Mouse (Mus musculus) leukemia stem cell, adult 10-12 weeks (primary cell): Measurements from ENCODE around the gene Phpt1. TPM values are rescaled to one million over a fixed set of nuclear protein-coding genes. Genes with fewer than 3 reads are reported as not detected.

Source experiments
- polyA plus RNA-seq: library from polyadenylated mRNA; stranded (reverse); fragments of >175 nt; gene quantifications from 2 replicates; pipeline ENCODE4 v1.2.3, GENCODE M21; 2012; ENCODE audit warnings: low replicate concordance

The Phpt1 gene
- 1.0 and 2.6 TPM in 2 replicates for polyA plus RNA-seq

GRCm38 (mm10) chr2:25574579-25575431, at the start of gene Phpt1, which contains the start of gene Mamdc4:
Gene Phpt1 (minus strand): TSS chr2:25575224.
Gene Mamdc4 (minus strand): TSS chr2:25574845.

GRCm38 (mm10) chr2:25621229-25622200, 46.5 kb upstream of the Phpt1 start, which contains the start of gene Tmem141:
Gene Tmem141 (minus strand): TSS chr2:25622005.

GRCm38 (mm10) chr2:25617578-25617977, 42.6 kb upstream of the Phpt1 start, which contains the start of gene Ccdc183:
Gene Ccdc183 (minus strand): TSS chr2:25617678.

GRCm38 (mm10) chr2:25607761-25608622, 33.0 kb upstream of the Phpt1 start, which contains the start of gene Rabl6:
Gene Rabl6 (minus strand): TSS chr2:25608521.

GRCm38 (mm10) chr2:25581294-25581864, 6.4 kb upstream of the Phpt1 start, which contains the start of gene Ajm1:
Gene Ajm1 (minus strand): TSS chr2:25581757.

GRCm38 (mm10) chr2:25557221-25557963, 17.6 kb downstream of the Phpt1 start, which contains the start of gene Edf1:
Gene Edf1 (plus strand): TSS chr2:25557847.

GRCm38 (mm10) chr2:25546811-25547491, 28.1 kb downstream of the Phpt1 start, which contains the start of gene Traf2:
Gene Traf2 (minus strand): TSS chr2:25546940.

Other genes starting within 250 kb of the Phpt1 start
- 27.7 and 53.0 TPM in 2 replicates for gene Man1b1, start 242.9 kb downstream of the Phpt1 start, polyA plus RNA-seq
- 4.2 and 10.5 TPM in 2 replicates for gene Dpp7, start 218.9 kb downstream of the Phpt1 start, polyA plus RNA-seq
- 5.6 and 9.7 TPM in 2 replicates for gene Uap1l1, start 209.5 kb downstream of the Phpt1 start, polyA plus RNA-seq
- gene Sapcd2, start 202.9 kb downstream of the Phpt1 start, polyA plus RNA-seq, result 82.8 and 125 TPM in 2 replicates
- 0.67 TPM in 1 of 2 replicates, not detected in the other for gene Entpd2, start 179.3 kb downstream of the Phpt1 start, polyA plus RNA-seq
- 8.1 and 13.5 TPM in 2 replicates for gene Npdc1, start 175.9 kb downstream of the Phpt1 start, polyA plus RNA-seq
- 2.3 TPM in 1 of 2 replicates, not detected in the other for gene Fut7, start 152.0 kb downstream of the Phpt1 start, polyA plus RNA-seq
- 8.3 and 12.8 TPM in 2 replicates for gene Abca2, start 146.5 kb downstream of the Phpt1 start, polyA plus RNA-seq
- not detected in 2 replicates for gene Clic3, start 118.4 kb downstream of the Phpt1 start, polyA plus RNA-seq
- 30.3 and 31.6 TPM in 2 replicates for gene Paxx, start 114.1 kb downstream of the Phpt1 start, polyA plus RNA-seq
- not detected in 2 replicates for gene Ptgds, start 105.2 kb downstream of the Phpt1 start, polyA plus RNA-seq
- gene Lcn12, start 81.3 kb downstream of the Phpt1 start, polyA plus RNA-seq, result not detected in 2 replicates
- 15.5 and 54.4 TPM in 2 replicates for gene Fbxw5, start 74.5 kb downstream of the Phpt1 start, polyA plus RNA-seq
- not detected in 2 replicates for gene C8g, start 73.5 kb downstream of the Phpt1 start, polyA plus RNA-seq
- 3.7 and 9.7 TPM in 2 replicates for gene Traf2, start 28.3 kb downstream of the Phpt1 start, polyA plus RNA-seq
- gene Edf1, start 17.4 kb downstream of the Phpt1 start, polyA plus RNA-seq, result 336 and 839 TPM in 2 replicates
- 0.48 and 1.4 TPM in 2 replicates for gene Mamdc4, start 379 bp downstream of the Phpt1 start, polyA plus RNA-seq
- gene Ajm1, start 6.5 kb upstream of the Phpt1 start, polyA plus RNA-seq, result 3.0 and 3.9 TPM in 2 replicates
- gene Rabl6, start 33.3 kb upstream of the Phpt1 start, polyA plus RNA-seq, result 67.9 and 125 TPM in 2 replicates
- not detected in 2 replicates for gene Ccdc183, start 42.5 kb upstream of the Phpt1 start, polyA plus RNA-seq
- 1.6 and 4.4 TPM in 2 replicates for gene Tmem141, start 46.8 kb upstream of the Phpt1 start, polyA plus RNA-seq
- gene Fcna, start 52.8 kb upstream of the Phpt1 start, polyA plus RNA-seq, result 41.7 and 86.1 TPM in 2 replicates
- gene Lcn8, start 77.9 kb upstream of the Phpt1 start, polyA plus RNA-seq, result not detected in 2 replicates
- gene Lcn5, start 82.7 kb upstream of the Phpt1 start, polyA plus RNA-seq, result not detected in 2 replicates
- gene Lcn6, start 101.6 kb upstream of the Phpt1 start, polyA plus RNA-seq, result not detected in 2 replicates
- gene Lcn10, start 107.5 kb upstream of the Phpt1 start, polyA plus RNA-seq, result not detected in 2 replicates
- gene Obp2a, start 124.8 kb upstream of the Phpt1 start, polyA plus RNA-seq, result not detected in 2 replicates
- 22.3 and 63.5 TPM in 2 replicates for gene Bmyc, start 131.5 kb upstream of the Phpt1 start, polyA plus RNA-seq
- not detected in 2 replicates for gene Obp2b, start 161.8 kb upstream of the Phpt1 start, polyA plus RNA-seq
- not detected in 2 replicates for gene Lcn3, start 190.3 kb upstream of the Phpt1 start, polyA plus RNA-seq
- gene Lcn11, start 201.8 kb upstream of the Phpt1 start, polyA plus RNA-seq, result not detected in 2 replicates
- not detected in 2 replicates for gene Gm13539, start 207.0 kb upstream of the Phpt1 start, polyA plus RNA-seq
- not detected in 2 replicates for gene Glt6d1, start 240.6 kb upstream of the Phpt1 start, polyA plus RNA-seq
- not detected in 2 replicates for gene Lcn9, start 247.9 kb upstream of the Phpt1 start, polyA plus RNA-seq